11 mouse cellular contexts compared by ENCODE assay signal in genomic region chr3:29813276-29813675, GRCm38 (mm10).
DNase-seq lines count a peak whose midpoint lies in the region; ATAC-seq lines count a peak whose summit lies in the region.
"Had no signal": no experiment of that assay in that cellular context is flagged by ENCODE, and none has a peak within 500 bp of the region (broad histone marks: within the 10 kb centered on the region; RNA-seq: fewer than 3 reads in every experiment).

No protein-coding gene starts in this region.

- no peaks in the 10 kb centered on the region for H3K27me3 ChIP-seq in neural tube, embryonic 13.5 days

- peak; percentile 12 for DNase-seq in embryo, embryonic 10.5 days (ENCODE audit: low spot score)
- DNase-seq in embryo, embryonic 9.5 days (ENCODE audit: extremely low spot score): no peak
- DNase-seq in kidney, postnatal 10 days: peak; percentile 7
- DNase-seq in kidney, adult 11 months: no peak
- peak; percentile 39 for DNase-seq in forelimb bud, embryonic 11.5 days (ENCODE audit: low read depth, low spot score)
- DNase-seq in cerebellum, adult 11 months: no peak
- DNase-seq in left cerebral cortex, adult 11 months (ENCODE audit: low spot score): no peak
- DNase-seq: heart, adult 2 months; liver had no signal

- H3K4me2 ChIP-seq in neural tube, embryonic 13.5 days: peak overlapping the region; percentile 21; the same call in 1 of the 2 replicates

- 46% methylated on average over 7 of the region's 7 CpGs for WGBS in neural tube, embryonic 13.5 days

- ATAC-seq in neural tube, embryonic 13.5 days (ENCODE audit: low read depth): peak; percentile 67; the same call in 1 of the 2 replicates

- H3K4me1 ChIP-seq in neural tube, embryonic 13.5 days (replicated peaks): peaks cover 7% of the 10 kb centered on the region

- no peak overlapping the region for H3K27ac ChIP-seq in neural tube, embryonic 13.5 days (replicated peaks)
- H3K27ac ChIP-seq: heart, adult 2 months; macrophage had no signal

- H3K9me3 ChIP-seq in neural tube, embryonic 13.5 days: no peaks in the 10 kb centered on the region

- H3K36me3 ChIP-seq in neural tube, embryonic 13.5 days: no peaks in the 10 kb centered on the region

- no peak overlapping the region for H3K4me3 ChIP-seq in neural tube, embryonic 13.5 days
- H3K4me3 ChIP-seq: heart, adult 2 months had no signal

- H3K9ac ChIP-seq in neural tube, embryonic 13.5 days: no peak overlapping the region

Comparison
In these comparisons a context has a peak if more than half of its experiments do, and no peak if none do; other contexts are left out.
1. DNase-seq: peak in embryo, embryonic 10.5 days (single experiment), kidney, postnatal 10 days (single experiment) and forelimb bud, embryonic 11.5 days (single experiment); none in embryo, embryonic 9.5 days (single experiment), kidney, adult 11 months (single experiment), cerebellum, adult 11 months (single experiment) and left cerebral cortex, adult 11 months (single experiment).